Mouse (Mus musculus) limb, embryonic 10.5 days (tissue): ENCODE results near the gene Plekhh3. TPM values are rescaled to one million over a fixed set of nuclear protein-coding genes. Genes with fewer than 3 reads are reported as not detected.
"Not testable (repeated sequence)": the region's sequence is repeated elsewhere in the genome, so short reads cannot be mapped to it uniquely, and the experiment has no call there.

Experiments
- DNase-seq: peaks from one replicate; pipeline ENCODE4 v3.0.0-alpha.2; 2017; ENCODE audit warnings: low spot score
- H3K27ac ChIP-seq: fragments of 300-500 bp; sonication (generic); 2 replicates; pipeline ENCODE4 v1.5.1; 2016; ENCODE audit warnings: mild to moderate bottlenecking
- H3K27me3 ChIP-seq: fragments of 300-500 bp; sonication (generic); 2 replicates; pipeline ENCODE4 v1.6.1; 2016; ENCODE audit warnings: low read depth, mild to moderate bottlenecking; ENCODE audit not compliant: poor library complexity, severe bottlenecking
- H3K36me3 ChIP-seq: fragments of 300-500 bp; sonication (generic); 2 replicates; pipeline ENCODE4 v1.6.1; 2016; ENCODE audit warnings: mild to moderate bottlenecking, moderate library complexity
- H3K4me1 ChIP-seq: fragments of 300-500 bp; sonication (generic); 2 replicates; pipeline ENCODE4 v1.6.1; 2016
- H3K4me3 ChIP-seq: fragments of 300-500 bp; sonication (generic); 2 replicates; pipeline ENCODE4 v1.5.1; 2016; ENCODE audit warnings: mild to moderate bottlenecking, moderate library complexity
- H3K9me3 ChIP-seq: fragments of 300-500 bp; sonication (generic); replicated peaks from 2 replicates; pipeline ENCODE4 v1.6.1; 2016; ENCODE audit warnings: mild to moderate bottlenecking
- WGBS: fragments of 180-500 bp; shearing (Covaris S2); methylation state at CpG from one replicate; pipeline ENCODE4 v1.1.7; 2016; 5-methylcytosine and 5-hydroxymethylcytosine counted together
- polyA plus RNA-seq: library from polyadenylated mRNA; unstranded; fragments of >200 nt; fragmentation: Nextera tagmentation; extraction: Ambion mirVana; gene quantifications from 2 replicates; pipeline ENCODE4 v1.2.1, GENCODE M21; 2016

Gene Plekhh3
- polyA plus RNA-seq, 1 experiment from 2014 or later, result 3.0 TPM

DNA sequence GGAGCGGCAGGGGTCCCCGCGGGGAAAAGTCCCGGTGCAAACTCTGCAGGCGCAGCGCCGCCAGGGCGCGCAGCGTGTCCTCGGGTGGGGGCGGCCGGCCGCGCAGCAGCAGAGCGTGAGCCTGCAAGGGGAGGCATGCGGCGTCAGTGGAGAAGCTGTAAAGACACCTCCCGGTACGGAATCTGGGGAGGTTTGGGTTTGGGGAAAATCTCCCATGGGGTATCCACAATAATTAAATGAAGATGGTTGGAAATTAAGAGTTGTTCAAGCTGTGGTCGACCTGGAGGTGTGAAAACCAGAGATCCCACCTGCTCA, 6.8 kb downstream of the Plekhh3 start:
- WGBS, result 1% methylated on average over 21 of the region's 21 CpGs

DNA sequence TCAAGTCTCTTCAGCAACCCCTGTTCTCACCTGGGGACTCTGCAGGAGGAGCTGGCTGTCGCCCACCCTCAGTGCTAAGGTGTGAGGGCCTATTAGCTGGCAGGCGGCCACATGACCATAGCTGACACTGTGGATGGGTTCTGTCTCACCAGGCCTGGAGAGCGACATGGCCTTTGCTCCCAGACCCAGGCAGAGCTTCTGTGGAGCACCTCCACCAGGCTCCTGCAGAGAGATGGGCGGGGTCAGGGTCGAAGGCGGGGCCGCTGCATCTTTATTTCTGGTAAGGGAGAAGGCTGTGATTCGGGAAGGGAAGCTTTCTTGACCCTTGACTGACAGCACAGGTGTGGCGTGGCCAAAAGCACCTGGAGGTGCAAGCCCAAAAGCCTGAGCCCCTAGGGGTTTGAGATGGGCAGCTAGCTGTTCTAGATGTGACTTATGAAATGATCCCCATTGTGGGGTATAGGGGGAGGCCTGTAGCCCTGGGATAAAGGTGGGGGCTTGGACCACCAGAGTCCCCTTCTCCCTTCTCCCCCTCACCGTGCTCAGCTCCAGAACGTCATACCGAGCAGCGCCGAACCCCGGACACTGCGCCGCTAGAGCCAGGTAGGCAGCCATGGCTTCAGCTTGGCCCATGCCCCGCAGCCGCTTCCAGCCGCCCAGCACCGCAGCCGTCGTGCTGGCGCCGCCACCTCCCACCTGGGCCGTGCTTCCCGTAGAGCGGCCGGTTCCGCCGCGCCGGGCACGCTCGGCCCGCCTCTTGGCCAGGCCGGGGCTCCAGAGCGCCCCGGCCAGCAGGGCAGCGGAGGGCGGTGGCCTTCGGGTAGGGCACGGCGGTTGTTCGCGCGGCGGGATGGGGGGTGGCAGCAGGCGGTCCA, 7.4 kb downstream of the Plekhh3 start:
- H3K27me3 ChIP-seq, result peaks cover 89% of the 10 kb centered on the region
- WGBS, result 3% methylated on average over 49 of the region's 49 CpGs
- DNase-seq, result no peak
- H3K4me3 ChIP-seq, result peak overlapping the region; percentile 52
- no peaks in the 10 kb centered on the region for H3K9me3 ChIP-seq
- H3K36me3 ChIP-seq, result peaks cover 7% of the 10 kb centered on the region
- H3K27ac ChIP-seq, result peak overlapping the region; percentile 67
- H3K4me1 ChIP-seq, result peaks cover 38% of the 10 kb centered on the region

More for the DNA sequence above, 6.8 kb downstream of the Plekhh3 start:
- H3K9me3 ChIP-seq, result no peaks in the 10 kb centered on the region
- H3K27me3 ChIP-seq, result peaks cover 92% of the 10 kb centered on the region
- H3K4me3 ChIP-seq, result peak overlapping the region; percentile 52
- peak overlapping the region; percentile 67 for H3K27ac ChIP-seq
- DNase-seq, result no peak
- H3K36me3 ChIP-seq, result peaks cover 7% of the 10 kb centered on the region
- H3K4me1 ChIP-seq, result peaks cover 38% of the 10 kb centered on the region

DNA sequence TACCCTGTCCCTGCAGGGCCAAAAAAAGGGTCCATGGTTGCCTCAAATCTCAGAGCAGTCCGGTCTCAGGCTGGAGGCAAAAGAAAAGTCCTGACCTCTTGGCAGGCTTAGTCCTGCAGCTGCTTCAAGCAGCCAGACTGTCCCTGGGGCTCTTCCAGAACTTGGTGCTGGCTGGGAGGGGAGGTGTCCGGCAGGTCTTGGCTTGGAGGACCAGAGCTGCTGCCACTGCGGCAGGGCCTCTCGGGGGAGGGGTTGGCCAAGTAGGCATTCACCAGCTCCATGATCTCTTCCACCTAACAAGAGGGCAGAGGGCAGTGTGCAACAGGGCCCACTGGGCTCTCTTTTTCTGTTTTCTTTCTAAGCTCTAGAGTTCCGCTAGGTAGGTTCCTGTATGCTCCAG, 8.4 kb downstream of the Plekhh3 start:
- WGBS, result 51% methylated on average over 5 of the region's 5 CpGs
- DNase-seq, result no peak
- peaks cover 85% of the 10 kb centered on the region for H3K27me3 ChIP-seq

DNA sequence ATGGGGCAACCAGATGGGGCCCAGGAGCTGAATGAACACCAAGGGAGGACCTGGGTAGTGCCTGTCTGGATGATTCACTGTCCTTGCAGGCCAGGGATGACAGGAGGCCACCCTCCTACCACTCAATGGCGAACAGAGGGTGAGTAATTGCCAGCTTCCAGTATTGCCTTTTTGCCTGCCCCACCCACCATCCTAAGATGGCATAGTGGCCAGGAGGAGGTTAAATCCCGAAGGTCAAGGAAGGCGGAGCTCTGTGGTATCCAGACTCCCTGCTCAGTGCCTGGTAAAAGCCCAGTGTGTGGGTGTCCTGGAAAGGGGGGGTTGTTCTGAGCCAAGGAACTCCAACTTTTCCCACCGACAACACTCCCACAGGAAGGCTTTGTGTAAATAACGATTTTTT, 8.8 kb downstream of the Plekhh3 start:
- no peak overlapping the region for H3K4me3 ChIP-seq
- H3K36me3 ChIP-seq, result peaks cover 7% of the 10 kb centered on the region
- H3K27me3 ChIP-seq, result peaks cover 85% of the 10 kb centered on the region

More for the DNA sequence above, 8.4 kb downstream of the Plekhh3 start:
- peaks cover 36% of the 10 kb centered on the region for H3K4me1 ChIP-seq
- H3K4me3 ChIP-seq, result no peak overlapping the region
- peaks cover 7% of the 10 kb centered on the region for H3K36me3 ChIP-seq
- H3K27ac ChIP-seq, result no peak overlapping the region
- H3K9me3 ChIP-seq, result no peaks in the 10 kb centered on the region

DNA sequence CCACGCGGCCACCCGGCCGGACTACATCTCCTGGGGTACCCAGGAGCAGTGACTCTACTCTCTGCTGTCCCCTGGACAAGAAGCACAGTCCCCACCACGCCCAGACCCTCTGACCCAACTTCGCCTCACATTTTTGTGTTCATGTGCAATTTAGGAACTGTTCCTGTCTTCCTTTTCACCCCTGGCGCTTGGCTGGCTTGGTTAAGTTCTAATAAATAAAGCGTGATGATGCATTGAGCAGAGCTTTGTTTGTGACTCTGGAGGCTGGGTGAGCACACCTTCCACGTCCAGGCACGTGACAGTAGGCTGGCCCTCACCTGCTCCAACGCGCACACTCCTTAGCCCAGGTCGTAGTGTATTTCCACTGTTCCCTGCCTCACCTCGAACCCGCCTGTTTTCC, 9.6 kb downstream of the Plekhh3 start:
- no peaks in the 10 kb centered on the region for H3K9me3 ChIP-seq
- peaks cover 7% of the 10 kb centered on the region for H3K36me3 ChIP-seq
- no peak for DNase-seq
- no peak overlapping the region for H3K4me3 ChIP-seq
- peaks cover 32% of the 10 kb centered on the region for H3K4me1 ChIP-seq
- 89% methylated on average over 15 of the region's 15 CpGs for WGBS
- no peak overlapping the region for H3K27ac ChIP-seq
- H3K27me3 ChIP-seq, result peaks cover 83% of the 10 kb centered on the region

More for the DNA sequence above, 8.8 kb downstream of the Plekhh3 start:
- H3K9me3 ChIP-seq, result no peaks in the 10 kb centered on the region
- no peak for DNase-seq
- 47% methylated on average over 5 of the region's 5 CpGs for WGBS
- no peak overlapping the region for H3K27ac ChIP-seq
- peaks cover 32% of the 10 kb centered on the region for H3K4me1 ChIP-seq

DNA sequence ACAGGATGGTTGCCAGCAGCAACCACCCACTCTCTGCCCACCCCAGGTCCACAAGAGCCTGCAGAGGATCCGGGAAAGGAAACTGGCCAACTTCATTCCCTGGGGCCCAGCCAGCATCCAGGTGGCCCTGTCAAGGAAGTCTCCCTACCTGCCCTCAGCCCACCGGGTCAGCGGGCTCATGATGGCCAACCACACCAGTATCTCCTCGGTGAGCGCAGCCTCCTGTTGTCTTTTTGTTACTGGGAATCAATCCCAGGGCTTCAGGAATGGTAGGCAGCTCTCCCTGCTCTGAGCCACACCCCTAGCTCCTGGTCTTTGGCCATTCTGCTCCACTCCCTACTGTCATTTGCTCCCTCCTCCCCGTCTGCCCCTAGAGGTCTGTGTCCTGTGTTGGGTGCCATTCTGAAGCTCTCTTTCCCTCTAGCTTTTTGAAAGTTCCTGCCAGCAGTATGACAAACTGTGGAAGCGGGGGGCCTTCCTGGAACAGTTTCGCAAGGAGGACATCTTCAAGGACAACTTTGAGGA, 10.1 kb downstream of the Plekhh3 start:
- DNase-seq, H3K27ac ChIP-seq, H3K4me3 ChIP-seq, H3K36me3 ChIP-seq, H3K9me3 ChIP-seq: not testable (repeated sequence)
- peaks cover 83% of the 10 kb centered on the region for H3K27me3 ChIP-seq
- peaks cover 38% of the 10 kb centered on the region for H3K4me1 ChIP-seq
- 79% methylated on average over 8 of the region's 8 CpGs for WGBS

DNA sequence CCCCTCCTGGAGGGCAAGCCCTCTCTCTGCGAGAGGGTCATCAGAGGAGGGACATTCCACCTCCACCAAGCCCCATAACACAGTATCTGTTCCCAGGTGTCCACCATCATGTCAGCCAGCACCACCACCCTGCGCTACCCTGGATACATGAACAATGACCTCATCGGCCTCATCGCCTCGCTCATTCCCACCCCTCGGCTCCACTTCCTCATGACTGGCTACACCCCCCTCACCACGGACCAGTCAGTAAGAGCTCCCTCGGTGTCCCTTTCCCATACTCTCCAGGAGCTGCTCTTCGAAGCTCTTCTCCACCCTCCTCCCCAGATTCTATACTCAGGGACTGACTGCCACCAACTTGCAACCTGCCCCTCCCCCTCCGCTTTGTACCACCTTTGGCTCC, 11.0 kb downstream of the Plekhh3 start:
- DNase-seq, H3K9me3 ChIP-seq, H3K27ac ChIP-seq, H3K4me3 ChIP-seq, H3K36me3 ChIP-seq: not testable (repeated sequence)
- Histone ChIP-seq H3K27me3 (peaks cover 78% of the 10 kb centered on the region), H3K4me1 (peaks cover 38% of the 10 kb centered on the region)
- 78% methylated on average over 10 of the region's 10 CpGs for WGBS

DNA sequence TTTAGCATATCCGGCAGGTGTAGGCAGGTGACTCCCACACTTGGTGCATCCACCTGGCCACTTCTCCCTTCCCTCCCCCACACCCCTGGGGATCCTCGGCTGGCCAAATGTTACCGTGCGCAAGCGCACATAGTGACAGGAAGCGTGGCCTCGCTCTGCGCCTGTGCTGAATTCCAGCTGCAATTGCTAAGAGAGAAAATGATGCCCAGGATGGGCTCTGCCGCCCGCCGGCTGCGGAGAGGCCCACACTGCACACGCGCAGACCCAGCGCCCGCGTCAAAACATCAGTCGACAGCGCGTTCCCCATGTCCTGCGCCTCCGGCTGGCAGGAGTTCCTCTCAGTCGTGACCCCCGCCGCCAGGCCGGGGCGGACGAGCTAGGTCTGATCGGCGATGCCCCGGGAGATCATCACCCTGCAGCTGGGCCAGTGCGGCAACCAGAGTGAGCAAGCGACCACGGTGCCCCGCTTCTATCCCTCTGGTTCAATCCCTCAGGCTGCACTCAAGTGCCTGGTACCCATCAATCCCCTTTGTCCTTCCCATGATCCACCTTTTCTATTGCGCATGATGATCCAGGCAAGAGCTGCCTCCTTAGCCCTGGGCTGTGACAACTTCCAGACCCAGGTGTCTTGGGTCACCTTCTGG, 15.3 kb downstream of the Plekhh3 start, which contains the start of gene Tubg2:
Gene Tubg2 (plus strand): TSS at position 180 of the 644 bp plus-strand sequence.
- peaks cover 37% of the 10 kb centered on the region for H3K27me3 ChIP-seq
- no peaks in the 10 kb centered on the region for H3K36me3 ChIP-seq
- H3K4me1 ChIP-seq, result peaks cover 13% of the 10 kb centered on the region
- peak within 1 kb of the TSS; percentile 50 for H3K4me3 ChIP-seq
- peak; percentile 71 for DNase-seq
- H3K9me3 ChIP-seq, result no peaks in the 10 kb centered on the region
- WGBS, result 2% methylated on average over 36 of the region's 36 CpGs
- peak within 1 kb of the TSS; percentile 70 for H3K27ac ChIP-seq

DNA sequence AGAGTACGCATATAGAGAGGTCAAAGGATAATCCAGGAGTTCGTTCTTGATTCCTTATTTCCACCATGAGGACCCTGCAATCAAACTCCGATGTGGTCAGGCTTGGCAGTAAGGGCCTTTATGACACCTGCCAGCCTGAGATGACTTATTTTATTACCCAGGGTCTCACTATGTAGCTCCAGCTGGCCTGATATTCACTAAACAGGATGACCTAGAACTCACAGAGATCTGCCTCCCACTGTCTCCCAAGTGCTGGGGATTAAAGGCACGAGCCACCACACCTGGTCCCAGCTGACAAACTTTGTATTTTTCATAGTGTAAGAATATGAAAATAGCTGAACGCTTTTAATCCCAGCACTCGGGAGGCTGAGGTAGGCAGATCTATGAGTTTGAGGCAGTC, 16.0 kb downstream of the Plekhh3 start:
- WGBS, result 60% methylated on average over 6 of the region's 6 CpGs
- Histone ChIP-seq H3K36me3 (no peaks in the 10 kb centered on the region), H3K27ac (no peak overlapping the region), H3K4me3 (no peak overlapping the region), H3K27me3 (peaks cover 30% of the 10 kb centered on the region), H3K9me3 (no peaks in the 10 kb centered on the region), H3K4me1 (peaks cover 13% of the 10 kb centered on the region)
- no peak for DNase-seq

DNA sequence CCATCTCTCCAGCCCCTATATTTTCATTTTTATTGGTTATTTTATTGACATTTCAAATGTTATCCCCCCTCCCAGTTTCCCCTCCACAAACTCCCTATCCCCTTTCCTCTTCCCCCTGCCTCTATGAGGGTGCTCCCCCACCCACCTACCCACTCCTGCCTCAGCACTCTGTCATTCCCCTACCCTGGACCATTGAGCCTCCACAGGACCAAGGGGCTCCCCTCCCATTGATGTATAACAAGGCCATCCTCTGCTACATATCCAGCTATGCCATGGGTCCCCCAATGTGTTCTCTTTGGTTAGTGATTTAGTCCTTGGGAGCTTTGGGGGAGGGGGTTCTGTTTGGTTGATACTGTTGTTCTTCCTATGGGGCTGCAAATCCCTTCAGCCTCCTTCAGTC, 16.5 kb downstream of the Plekhh3 start:
- Histone ChIP-seq H3K27ac (no peak overlapping the region), H3K9me3 (no peaks in the 10 kb centered on the region), H3K27me3 (peaks cover 30% of the 10 kb centered on the region), H3K36me3 (no peaks in the 10 kb centered on the region), H3K4me1 (peaks cover 17% of the 10 kb centered on the region), H3K4me3 (no peak overlapping the region)
- DNase-seq, result no peak

DNA sequence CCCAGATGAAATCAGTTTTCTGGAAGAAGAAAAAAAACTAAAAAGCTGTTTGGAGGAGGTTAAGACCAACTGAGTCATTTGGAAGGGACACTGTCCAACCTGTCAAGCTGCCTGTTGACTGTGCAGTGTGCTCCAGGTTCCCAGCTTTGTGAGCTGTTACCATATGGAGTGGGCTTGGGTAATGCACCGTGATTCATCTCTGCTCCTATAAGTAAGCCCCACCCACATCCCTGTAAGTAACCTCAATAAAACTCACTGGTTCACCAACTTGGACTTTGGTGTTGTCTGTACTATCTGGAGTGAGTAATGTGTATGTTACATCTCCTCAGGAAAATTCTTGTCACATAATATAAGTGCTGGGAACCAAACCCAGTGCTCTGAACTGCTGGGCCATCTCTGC, 18.3 kb downstream of the Plekhh3 start:
- H3K9me3 ChIP-seq, result no peaks in the 10 kb centered on the region
- H3K36me3 ChIP-seq, result no peaks in the 10 kb centered on the region
- peaks cover 22% of the 10 kb centered on the region for H3K27me3 ChIP-seq
- DNase-seq, result no peak
- 76% methylated on average over 1 of the region's 1 CpGs for WGBS
- H3K4me3 ChIP-seq, result no peak overlapping the region
- no peak overlapping the region for H3K27ac ChIP-seq
- H3K4me1 ChIP-seq, result peaks cover 30% of the 10 kb centered on the region

DNA sequence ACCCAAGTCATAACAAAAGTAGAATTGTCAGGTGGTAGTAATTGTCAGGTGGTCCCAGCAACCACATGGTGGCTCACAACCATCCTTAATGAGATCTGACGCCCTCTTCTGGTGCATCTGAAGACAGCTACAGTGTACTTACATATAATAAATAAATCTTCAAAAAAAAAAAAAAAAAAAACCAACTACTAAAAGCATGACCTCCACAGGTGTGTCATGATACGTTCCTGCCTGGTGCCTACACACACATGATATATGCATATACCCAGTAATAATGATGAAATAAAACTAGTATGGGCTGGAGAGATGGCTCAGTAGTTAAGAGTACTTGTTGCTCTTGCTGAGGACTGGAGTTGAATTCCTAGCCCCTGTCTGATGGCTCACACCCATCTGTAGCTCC, 20.1 kb downstream of the Plekhh3 start:
- Histone ChIP-seq H3K27me3 (peaks cover 7% of the 10 kb centered on the region), H3K4me3 (no peak overlapping the region), H3K36me3 (no peaks in the 10 kb centered on the region), H3K27ac (no peak overlapping the region), H3K9me3 (no peaks in the 10 kb centered on the region), H3K4me1 (peaks cover 30% of the 10 kb centered on the region)
- 61% methylated on average over 2 of the region's 2 CpGs for WGBS
- DNase-seq, result no peak
